Mouse (Mus musculus) heart, embryonic 13.5 days (tissue): Measurements from ENCODE around the gene Gm49380. TPM values are rescaled to one million over a fixed set of nuclear protein-coding genes. Genes with fewer than 3 reads are reported as not detected.
A peak's percentile ranks its signal among the peaks of the same experiment; 100 is the strongest.

Experiments
- ATAC-seq: fragments of 200-750 bp; cut with Nextera tagmentation; 2 replicates; pipeline ENCODE4 v1.8.0; 2017; ENCODE audit warnings: moderate TSS enrichment; ENCODE audit not compliant: insufficient number of reproducible peaks, low FRiP score, low TSS enrichment; ENCODE audit errors: extremely low read depth
- H3K27ac ChIP-seq: fragments of 300-500 bp; sonication (generic); replicated peaks from 2 replicates; pipeline ENCODE4 v1.5.1; 2015; ENCODE audit warnings: moderate library complexity, mild to moderate bottlenecking, inconsistent platforms
- H3K27me3 ChIP-seq: fragments of 300-500 bp; sonication (generic); replicated peaks from 2 replicates; pipeline ENCODE4 v1.6.1; 2015; ENCODE audit warnings: mild to moderate bottlenecking, inconsistent platforms
- H3K36me3 ChIP-seq: fragments of 300-500 bp; sonication (generic); 2 replicates; pipeline ENCODE4 v1.6.1; 2015; ENCODE audit warnings: mild to moderate bottlenecking, inconsistent platforms
- H3K4me1 ChIP-seq: fragments of 300-500 bp; sonication (generic); 2 replicates; pipeline ENCODE4 v1.6.1; 2015; ENCODE audit warnings: inconsistent platforms
- H3K4me2 ChIP-seq: fragments of 300-500 bp; sonication (generic); 2 replicates; pipeline ENCODE4 v1.6.1; 2015; ENCODE audit warnings: inconsistent platforms, mild to moderate bottlenecking, moderate library complexity
- H3K4me3 ChIP-seq: fragments of 300-500 bp; sonication (generic); 2 replicates; pipeline ENCODE4 v1.5.1; 2015; ENCODE audit warnings: moderate library complexity, mild to moderate bottlenecking, inconsistent platforms
- H3K9ac ChIP-seq: fragments of 300-500 bp; sonication (generic); 2 replicates; pipeline ENCODE4 v1.6.1; 2015; ENCODE audit warnings: inconsistent platforms, mild to moderate bottlenecking, moderate library complexity
- H3K9me3 ChIP-seq: fragments of 300-500 bp; sonication (generic); 2 replicates; pipeline ENCODE4 v1.6.1; 2016; ENCODE audit warnings: inconsistent platforms
- WGBS: fragments of 180-500 bp; shearing (Covaris S2); methylation state at CpG from one replicate; pipeline ENCODE4 v1.1.7; 2015; ENCODE audit warnings: mixed read lengths; 5-methylcytosine and 5-hydroxymethylcytosine counted together
- polyA plus RNA-seq: library from polyadenylated mRNA; unstranded; fragments of >200 nt; fragmentation: Nextera tagmentation; extraction: Ambion mirVana; gene quantifications from 2 replicates; pipeline ENCODE4 v1.2.1, GENCODE M21; 2015

The Gm49380 gene
- polyA plus RNA-seq, 1 experiment from 2014 or later, result not detected

GRCm38 (mm10) chr9:44079997-44080780 is 33.1 kb downstream of the Gm49380 start:
- peaks cover 7% of the 10 kb centered on the region for H3K36me3 ChIP-seq
- H3K4me1 ChIP-seq, result peaks cover 92% of the 10 kb centered on the region
- no peak overlapping the region for H3K4me2 ChIP-seq
- no peak overlapping the region for H3K4me3 ChIP-seq
- peak overlapping the region; percentile 65; the same call in 1 of the 2 replicates for H3K9ac ChIP-seq
- H3K27me3 ChIP-seq, result 0 out of 2 replicates have a peak, but pooled peaks cover 5% of the 10 kb centered on the region
- H3K27ac ChIP-seq, result peak overlapping the region; percentile 82
- 64% methylated on average over 10 of the region's 10 CpGs for WGBS
- no peaks in the 10 kb centered on the region for H3K9me3 ChIP-seq
- ATAC-seq, result no peak

DNA sequence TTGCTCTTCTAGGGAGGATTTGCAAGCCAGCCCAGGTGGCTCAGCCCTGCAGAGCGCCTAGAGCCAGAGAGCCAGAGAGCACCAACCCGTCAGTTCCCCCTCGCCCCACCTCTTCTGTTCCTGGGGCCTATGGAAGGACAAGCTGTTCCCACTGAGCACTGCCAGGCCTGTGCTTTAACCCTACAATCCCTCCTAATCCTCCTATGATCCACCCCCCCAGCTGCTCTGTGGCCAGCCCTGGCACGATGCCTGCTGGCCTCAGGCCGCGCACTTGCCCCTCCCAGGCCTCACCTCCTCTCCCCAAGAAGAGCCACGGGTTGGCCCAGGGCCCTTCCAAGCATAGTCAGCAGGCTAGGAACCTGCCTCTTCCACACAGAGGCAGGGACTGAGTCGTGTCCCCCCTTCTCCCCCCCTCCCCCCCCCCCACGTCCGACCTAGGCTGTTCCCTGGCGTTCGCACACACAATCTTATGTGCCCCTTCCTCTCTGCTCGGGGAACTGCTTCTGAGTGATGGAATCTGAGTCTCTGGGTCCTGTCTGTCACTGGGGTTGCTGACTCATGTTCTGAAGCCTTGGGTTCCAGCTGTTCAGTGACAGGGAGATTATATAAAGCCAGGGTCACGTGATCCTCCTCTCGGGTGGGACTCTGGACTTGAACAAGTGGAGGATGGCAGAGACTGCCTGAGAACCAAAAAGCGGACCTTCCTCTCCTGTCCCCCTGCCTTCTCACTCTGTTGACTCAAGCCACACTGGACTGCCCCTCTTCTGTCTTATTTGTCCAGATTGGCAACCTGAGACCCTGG is 34.1 kb downstream of the Gm49380 start:
- peak overlapping the region; percentile 82 for H3K27ac ChIP-seq
- 23% methylated on average over 16 of the region's 16 CpGs for WGBS
- H3K9ac ChIP-seq, result peak overlapping the region; percentile 65

GRCm38 (mm10) chr9:44078136-44078797 is 35.0 kb downstream of the Gm49380 start:
- peak overlapping the region; percentile 49 for H3K4me2 ChIP-seq
- peak overlapping the region; percentile 1; the same call in 1 of the 2 replicates for H3K4me3 ChIP-seq
- peaks cover 87% of the 10 kb centered on the region for H3K4me1 ChIP-seq
- H3K9me3 ChIP-seq, result no peaks in the 10 kb centered on the region
- peak overlapping the region; percentile 65 for H3K9ac ChIP-seq
- peak overlapping the region; percentile 82 for H3K27ac ChIP-seq
- no peak for ATAC-seq
- peaks cover 7% of the 10 kb centered on the region for H3K36me3 ChIP-seq
- 71% methylated on average over 10 of the region's 10 CpGs for WGBS
- H3K27me3 ChIP-seq, result no peaks in the 10 kb centered on the region

More for the DNA sequence above, 34.1 kb downstream of the Gm49380 start:
- peak overlapping the region; percentile 1; the same call in 1 of the 2 replicates for H3K4me3 ChIP-seq
- no peaks in the 10 kb centered on the region for H3K9me3 ChIP-seq
- ATAC-seq, result peak; percentile 71
- H3K27me3 ChIP-seq, result 0 out of 2 replicates have a peak, but pooled peaks cover 5% of the 10 kb centered on the region
- peaks cover 91% of the 10 kb centered on the region for H3K4me1 ChIP-seq
- peaks cover 7% of the 10 kb centered on the region for H3K36me3 ChIP-seq
- H3K4me2 ChIP-seq, result peak overlapping the region; percentile 49

DNA sequence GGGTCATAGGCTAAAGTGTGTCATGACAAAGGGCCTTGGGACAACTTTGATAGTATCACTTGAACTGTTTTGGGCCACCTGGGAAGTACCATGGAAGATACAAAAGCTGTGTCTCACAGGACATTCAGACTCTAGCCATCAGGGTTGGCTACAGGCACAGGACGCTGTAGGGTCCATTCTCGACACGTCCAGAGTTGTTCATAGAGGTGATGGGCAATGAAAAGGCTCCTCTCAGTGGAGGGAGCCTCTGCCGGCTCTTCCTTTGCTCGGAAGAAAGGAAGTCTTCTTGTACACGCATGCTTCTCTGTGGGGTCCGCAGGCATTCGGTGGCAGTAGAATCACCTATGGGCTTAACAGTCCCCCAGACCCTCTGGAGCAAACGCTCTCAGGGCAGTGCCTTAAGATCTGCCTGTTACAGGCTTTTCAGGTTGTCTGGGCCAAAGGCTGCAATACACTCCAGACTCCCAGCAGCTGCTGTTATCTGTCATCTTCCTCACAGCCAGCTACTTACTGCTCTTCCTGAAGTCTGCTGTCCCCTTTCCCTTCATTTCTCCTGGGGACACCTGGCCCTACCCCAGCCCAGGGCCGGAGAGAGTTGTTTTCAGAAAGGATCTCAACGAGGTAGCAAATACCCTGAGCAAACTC is 35.9 kb downstream of the Gm49380 start:
- Histone ChIP-seq H3K4me2 (peak overlapping the region; percentile 18; the same call in 1 of the 2 replicates), H3K4me1 (peaks cover 87% of the 10 kb centered on the region)
- no peak for ATAC-seq

DNA sequence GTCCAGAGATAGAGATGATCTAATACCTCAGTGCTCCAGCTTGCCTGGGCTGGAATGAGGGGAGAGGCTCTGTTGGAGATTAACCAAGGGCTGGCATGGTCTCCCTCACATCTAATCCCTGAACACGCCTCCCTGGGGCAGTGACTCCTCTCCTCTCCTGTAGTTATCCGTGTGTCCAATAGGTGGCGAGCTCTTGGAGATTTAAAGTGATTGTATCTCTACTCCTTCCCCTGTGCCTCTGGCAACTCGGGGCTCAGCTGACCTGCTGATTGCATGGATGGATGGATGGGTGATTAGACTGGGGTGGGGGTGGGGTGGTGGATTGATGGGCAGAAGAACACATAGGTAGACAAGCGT is 36.6 kb downstream of the Gm49380 start:
- Histone ChIP-seq H3K4me3 (no peak overlapping the region), H3K9ac (peak overlapping the region; percentile 65; the same call in 1 of the 2 replicates), H3K4me2 (0 out of 2 replicates have a peak overlapping the region, but pooled peaks have one; percentile 18), H3K36me3 (peaks cover 7% of the 10 kb centered on the region), H3K9me3 (no peaks in the 10 kb centered on the region), H3K27me3 (no peaks in the 10 kb centered on the region), H3K4me1 (peaks cover 91% of the 10 kb centered on the region), H3K27ac (peak overlapping the region; percentile 44; the same call in 1 of the 2 replicates)
- 15% methylated on average over 5 of the region's 5 CpGs for WGBS
- no peak for ATAC-seq

More for the DNA sequence above, 35.9 kb downstream of the Gm49380 start:
- Histone ChIP-seq H3K27ac (0 out of 2 replicates have a peak overlapping the region, but pooled peaks have one; percentile 82), H3K4me3 (no peak overlapping the region), H3K36me3 (peaks cover 7% of the 10 kb centered on the region), H3K9me3 (no peaks in the 10 kb centered on the region), H3K27me3 (no peaks in the 10 kb centered on the region), H3K9ac (peak overlapping the region; percentile 65)
- WGBS, result 74% methylated on average over 11 of the region's 11 CpGs

DNA sequence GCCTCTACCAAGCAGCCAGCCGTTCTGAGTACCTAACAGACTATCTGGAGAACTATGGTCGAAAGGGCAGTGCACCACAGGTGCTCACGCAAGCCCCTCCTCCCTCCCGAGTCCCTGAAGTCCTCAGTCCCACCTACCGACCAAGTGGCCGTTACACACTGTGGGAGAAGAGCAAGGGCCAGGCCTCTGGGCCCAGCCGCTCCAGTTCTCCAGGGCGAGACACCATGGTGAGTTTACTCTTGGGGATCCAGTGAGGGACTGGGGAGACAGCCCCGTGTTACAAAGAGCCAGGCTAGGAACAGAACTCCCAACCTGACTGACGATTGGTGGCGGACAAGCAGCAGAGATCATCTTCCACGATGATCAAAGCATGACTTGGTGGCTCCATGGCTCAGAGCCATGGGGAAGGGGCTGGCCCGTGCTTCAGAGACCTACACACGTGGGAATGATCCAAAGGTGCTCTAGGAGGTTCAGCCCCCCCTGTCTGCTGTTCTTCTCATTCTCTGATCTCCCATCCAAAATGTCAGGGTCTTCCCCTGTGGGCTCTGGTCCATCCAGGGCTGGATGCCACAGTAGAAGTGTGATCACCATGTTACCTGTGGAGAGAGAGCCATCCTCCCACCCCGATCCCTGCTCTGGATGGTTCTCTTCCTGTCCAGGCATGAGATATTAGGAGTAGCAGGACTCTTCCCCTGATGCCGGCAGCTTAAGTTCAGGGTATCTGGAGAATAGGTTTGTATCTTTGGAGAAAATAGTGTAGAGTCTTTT is 37.1 kb downstream of the Gm49380 start:
- peaks cover 6% of the 10 kb centered on the region for H3K36me3 ChIP-seq
- peak overlapping the region; percentile 42 for H3K9ac ChIP-seq
- no peak overlapping the region for H3K4me3 ChIP-seq
- no peak for ATAC-seq
- H3K27ac ChIP-seq, result peak overlapping the region; percentile 44
- H3K4me2 ChIP-seq, result no peak overlapping the region
- 58% methylated on average over 16 of the region's 16 CpGs for WGBS
- peaks cover 92% of the 10 kb centered on the region for H3K4me1 ChIP-seq
- no peaks in the 10 kb centered on the region for H3K9me3 ChIP-seq
- H3K27me3 ChIP-seq, result no peaks in the 10 kb centered on the region

- ATAC-seq, result no peak
- Histone ChIP-seq H3K27me3 (no peaks in the 10 kb centered on the region), H3K4me2 (no peak overlapping the region), H3K36me3 (peaks cover 5% of the 10 kb centered on the region), H3K9ac (peak overlapping the region; percentile 26; the same call in 1 of the 2 replicates), H3K4me3 (no peak overlapping the region), H3K9me3 (no peaks in the 10 kb centered on the region), H3K27ac (no peak overlapping the region), H3K4me1 (peaks cover 92% of the 10 kb centered on the region)
- WGBS, result 66% methylated on average over 24 of the region's 24 CpGs
Observed at GRCm38 (mm10) chr9:44075276-44075995, 37.9 kb downstream of the Gm49380 start.

- Histone ChIP-seq H3K4me3 (no peak overlapping the region), H3K36me3 (peaks cover 5% of the 10 kb centered on the region), H3K4me2 (no peak overlapping the region), H3K27ac (no peak overlapping the region), H3K4me1 (peaks cover 90% of the 10 kb centered on the region), H3K9ac (0 out of 2 replicates have a peak overlapping the region, but pooled peaks have one; percentile 26), H3K9me3 (no peaks in the 10 kb centered on the region), H3K27me3 (no peaks in the 10 kb centered on the region)
- 58% methylated on average over 9 of the region's 9 CpGs for WGBS
- ATAC-seq, result no peak
Observed at GRCm38 (mm10) chr9:44074395-44075275, 38.7 kb downstream of the Gm49380 start.

DNA sequence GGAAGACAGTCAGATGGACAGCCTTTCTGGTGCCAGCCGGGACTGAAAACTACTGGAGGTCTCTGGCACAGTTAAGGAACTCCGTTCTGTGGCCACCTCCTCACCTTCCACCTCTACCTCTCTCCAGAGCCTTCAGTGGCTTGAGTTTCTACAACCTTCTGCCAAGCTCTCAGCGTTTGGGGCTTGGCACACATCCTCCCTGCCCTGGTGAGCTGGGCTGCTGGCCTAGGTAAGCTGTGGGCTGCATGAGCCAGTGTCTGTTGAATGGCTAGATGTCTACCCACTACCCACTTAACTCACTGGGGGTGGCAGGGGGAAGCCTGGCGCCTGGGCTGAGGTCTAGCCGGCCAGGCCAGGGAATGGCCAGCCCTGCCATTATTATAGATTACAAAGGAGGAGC is 40.2 kb downstream of the Gm49380 start:
- H3K9ac ChIP-seq, result peak overlapping the region; percentile 84
- peak overlapping the region; percentile 78 for H3K4me2 ChIP-seq
- H3K4me3 ChIP-seq, result 0 out of 2 replicates have a peak overlapping the region, but pooled peaks have one; percentile 8
- H3K9me3 ChIP-seq, result no peaks in the 10 kb centered on the region
- H3K27ac ChIP-seq, result peak overlapping the region; percentile 63; the same call in 1 of the 2 replicates
- H3K27me3 ChIP-seq, result no peaks in the 10 kb centered on the region
- H3K36me3 ChIP-seq, result peaks cover 5% of the 10 kb centered on the region
- peaks cover 89% of the 10 kb centered on the region for H3K4me1 ChIP-seq
- 54% methylated on average over 5 of the region's 5 CpGs for WGBS
- ATAC-seq, result no peak
